30 mouse cellular contexts compared by ENCODE assay signal in genomic region chr1:20655085-20655484, GRCm38 (mm10). TPM values are rescaled to one million over a fixed set of nuclear protein-coding genes. Genes with fewer than 3 reads are reported as not detected.
A peak's percentile ranks its signal among the peaks of the same experiment; 100 is the strongest.
DNase-seq lines count a peak whose midpoint lies in the region; ATAC-seq and TF ChIP-seq lines count a peak whose summit lies in the region.
"Had no signal": no experiment of that assay in that cellular context is flagged by ENCODE, and none has a peak within 500 bp of the region (broad histone marks: within the 10 kb centered on the region; RNA-seq: fewer than 3 reads in every experiment).

No protein-coding gene starts in this region.

- no peak for TF ChIP-seq POLR2A in myocyte (IDR thresholded peaks at IDR 0.05; ENCODE audit: insufficient read length, low read depth)

- TF ChIP-seq CTCF in gastrocnemius, adult 2 months (IDR thresholded peaks at IDR 0.05) = no peak

- H3K4me2 ChIP-seq in kidney, embryonic 14.5 days (replicated peaks; ENCODE audit: low read depth, low read length) = no peak overlapping the region
- no peak overlapping the region for H3K4me2 ChIP-seq in myocyte (ENCODE audit: low read depth)
- no peak overlapping the region for H3K4me2 ChIP-seq in hindbrain, embryonic 13.5 days
- H3K4me2 ChIP-seq: forebrain, embryonic 13.5 days; heart, embryonic 11.5 days; hindbrain, embryonic 14.5 days; liver, embryonic 11.5 days; lung, embryonic 15.5 days; midbrain, embryonic 11.5 days; neural tube, embryonic 12.5 days; stomach, embryonic 15.5 days had no signal

- no peaks in the 10 kb centered on the region for H3K27me3 ChIP-seq in kidney, embryonic 14.5 days (ENCODE audit: control insufficient read depth, insufficient read depth, low read length)
- no peaks in the 10 kb centered on the region for H3K27me3 ChIP-seq in myocyte (ENCODE audit: control insufficient read depth, insufficient read depth, insufficient read length)
- no peaks in the 10 kb centered on the region for H3K27me3 ChIP-seq in hindbrain, embryonic 13.5 days
- H3K27me3 ChIP-seq: forebrain, embryonic 13.5 days; lung, embryonic 15.5 days; neural tube, embryonic 12.5 days; stomach, embryonic 15.5 days had no signal

- peaks cover 3% of the 10 kb centered on the region; the same call in 1 of the 2 replicates for H3K4me1 ChIP-seq in kidney, embryonic 14.5 days (ENCODE audit: control insufficient read depth, insufficient read depth, low read length)
- H3K4me1 ChIP-seq in hindbrain, embryonic 13.5 days (replicated peaks) = no peaks in the 10 kb centered on the region
- H3K4me1 ChIP-seq: forebrain, embryonic 13.5 days; lung, embryonic 15.5 days; neural tube, embryonic 12.5 days; stomach, embryonic 15.5 days had no signal

- intact Hi-C loops in gastrocnemius, adult 2 months (cut with DNase I) = no loop called here

- no peak for DNase-seq in gastrocnemius, adult 2 months
- DNase-seq in gastrocnemius, postnatal 4 days (ENCODE audit: low spot score in 2 of 2) = no peak
- DNase-seq in kidney, postnatal 14 days = peak; percentile 47
- no peak for DNase-seq in layer of hippocampus, postnatal 36 days
- no peak for DNase-seq in frontal cortex, adult 2 months (ENCODE audit: extremely low spot score in 1 of 2, low spot score in 1 of 2)
- DNase-seq: adrenal gland, postnatal 10 days; cerebellum, adult 11 months; cerebellum, adult 9-11 months; gastrocnemius, postnatal 25 days; heart, adult 18-20 months; heart, postnatal 4 days; right cerebral cortex, postnatal 25 days had no signal

- H3K9ac ChIP-seq in kidney, embryonic 14.5 days (ENCODE audit: low read depth, low read length) = no peak overlapping the region
- H3K9ac ChIP-seq in hindbrain, embryonic 13.5 days = no peak overlapping the region
- H3K9ac ChIP-seq: forebrain, embryonic 13.5 days; hindbrain, embryonic 14.5 days; lung, embryonic 15.5 days; neural tube, embryonic 12.5 days; stomach, embryonic 15.5 days had no signal

- 57% methylated on average over 5 of the region's 5 CpGs for WGBS in kidney, embryonic 14.5 days
- 76% methylated on average over 5 of the region's 5 CpGs for WGBS in hindbrain, embryonic 13.5 days

- H3K9me3 ChIP-seq in kidney, embryonic 14.5 days (ENCODE audit: control insufficient read depth, low read length) = no peaks in the 10 kb centered on the region
- H3K9me3 ChIP-seq in hindbrain, embryonic 13.5 days = no peaks in the 10 kb centered on the region
- H3K9me3 ChIP-seq: forebrain, embryonic 13.5 days; G1E; lung, embryonic 15.5 days; neural tube, embryonic 12.5 days; stomach, embryonic 15.5 days had no signal

- H3K4me3 ChIP-seq in gastrocnemius, adult 2 months = no peak overlapping the region
- no peak overlapping the region for H3K4me3 ChIP-seq in kidney, embryonic 14.5 days (ENCODE audit: low read length)
- H3K4me3 ChIP-seq in myocyte = no peak overlapping the region
- H3K4me3 ChIP-seq in hindbrain, embryonic 13.5 days = no peak overlapping the region
- H3K4me3 ChIP-seq: forebrain, embryonic 13.5 days; left cerebral cortex, adult 2 months; lung, embryonic 15.5 days; neural tube, embryonic 12.5 days; stomach, embryonic 15.5 days had no signal

- peak; percentile 51; the same call in 1 of the 2 replicates for ATAC-seq in kidney, embryonic 14.5 days (ENCODE audit: low FRiP score, low TSS enrichment)
- ATAC-seq in hindbrain, embryonic 13.5 days (ENCODE audit: low FRiP score) = no peak
- ATAC-seq: forebrain, embryonic 13.5 days; intestine, postnatal 0 days; midbrain, embryonic 16.5 days had no signal

- H3K27ac ChIP-seq in gastrocnemius, adult 2 months = peak overlapping the region; percentile 66
- peak overlapping the region; percentile 87 for H3K27ac ChIP-seq in kidney, embryonic 14.5 days (ENCODE audit: low read depth, low read length)
- no peak overlapping the region for H3K27ac ChIP-seq in hindbrain, embryonic 13.5 days
- H3K27ac ChIP-seq: forebrain, embryonic 13.5 days; hindbrain, embryonic 14.5 days; left cerebral cortex, adult 2 months; neural tube, embryonic 12.5 days; stomach, embryonic 15.5 days had no signal

- no peak overlapping the region for H3ac ChIP-seq in myocyte (ENCODE audit: control insufficient read depth, insufficient read length)

- H3K79me2 ChIP-seq in myocyte (ENCODE audit: control insufficient read depth, insufficient read depth) = no peaks in the 10 kb centered on the region

- H3K36me3 ChIP-seq in kidney, embryonic 14.5 days (ENCODE audit: control insufficient read depth, insufficient read depth, low read length) = no peaks in the 10 kb centered on the region
- no peaks in the 10 kb centered on the region for H3K36me3 ChIP-seq in myocyte (ENCODE audit: control insufficient read depth, insufficient read depth)
- no peaks in the 10 kb centered on the region for H3K36me3 ChIP-seq in hindbrain, embryonic 13.5 days
- H3K36me3 ChIP-seq: G1E; lung, embryonic 15.5 days; neural tube, embryonic 12.5 days; stomach, embryonic 15.5 days had no signal

TF ChIP-seq in myocyte, 11 proteins besides CTCF, POLR2A, EP300 and RAD21:
- TF ChIP-seq TCF12 (IDR thresholded peaks at IDR 0.05; ENCODE audit: insufficient read depth, poor library complexity, severe bottlenecking) (peak; percentile 43), USF1 (IDR thresholded peaks at IDR 0.05; ENCODE audit: low read depth) (no peak), MYOD1 (IDR thresholded peaks at IDR 0.05; ENCODE audit: control insufficient read depth in 1 of 3, insufficient read length in 2 of 3, low read depth in 2 of 3) (peak; percentile 12 to 49 (median 44)), POLR2AphosphoS2 (IDR thresholded peaks at IDR 0.05; ENCODE audit: insufficient read length, low read depth) (no peak), TCF3 (IDR thresholded peaks at IDR 0.05; ENCODE audit: insufficient read length, low read depth) (no peak), REST (IDR thresholded peaks at IDR 0.05; ENCODE audit: insufficient read depth, insufficient read length) (no peak), MYOG (IDR thresholded peaks at IDR 0.05; ENCODE audit: control insufficient read depth in 1 of 3, insufficient read depth in 1 of 3, insufficient read length in 2 of 3, low read depth in 2 of 3) (peak in 2 of 3 experiments; percentile 34 to 62), SRF (IDR thresholded peaks at IDR 0.05; ENCODE audit: control insufficient read depth, insufficient read length, low read depth) (no peak), MAX (IDR thresholded peaks at IDR 0.05; ENCODE audit: low read depth) (no peak), CEBPB (IDR thresholded peaks at IDR 0.05; ENCODE audit: insufficient read depth, poor library complexity, severe bottlenecking) (no peak), E2F4 (IDR thresholded peaks at IDR 0.05; ENCODE audit: insufficient read depth) (no peak)
TF ChIP-seq in myocyte: peak in this region for 3.

RNA-seq across cellular contexts. Expression of gene Pkhd1, which starts 37.2 kb away (rescaled TPM):
- total RNA-seq in gastrocnemius, adult 2 months (2021) = under 1 TPM in 1 of 2 experiments, not detected in 1; 0.06 TPM
- total RNA-seq in gastrocnemius, postnatal 4 days (2021) = 1 to 10 TPM; 1.0 to 1.3 TPM
- 4.6 and 5.0 TPM in 2 replicates for polyA plus RNA-seq in kidney, embryonic 14.5 days (2014; fragmentation: Nextera tagmentation; extraction: Ambion mirVana)
- polyA plus RNA-seq in myocyte (2012; fragmentation: generic; extraction: Trizol) = 1.1 TPM
- total RNA-seq in layer of hippocampus, postnatal 36 days (2021) = not detected
- not detected in 2 replicates for polyA plus RNA-seq in hindbrain, embryonic 13.5 days (2015; fragmentation: Nextera tagmentation; extraction: Ambion mirVana)
- polyA plus RNA-seq in frontal cortex, adult 2 months (2012; rRNA removed) = under 0.01 and 0.02 TPM in 2 replicates
- total RNA-seq: common myeloid progenitor, adult 5-6 weeks; heart, adult 18-20 months; heart, postnatal 4 days; megakaryocyte progenitor cell, adult 5-6 weeks had no signal
- polyA plus RNA-seq: forebrain, embryonic 13.5 days; G1E; heart, embryonic 11.5 days; heart, embryonic 16.5 days; midbrain, embryonic 11.5 days had no signal
